Mouse (Mus musculus) limb, embryonic 14.5 days (tissue): ENCODE results near the gene Hsd3b1. TPM values are rescaled to one million over a fixed set of nuclear protein-coding genes. Genes with fewer than 3 reads are reported as not detected.

Source experiments
- ATAC-seq: fragments of 200-750 bp; cut with Nextera tagmentation; 2 replicates; pipeline ENCODE4 v1.8.0; 2017; ENCODE audit warnings: low read depth, moderate number of reproducible peaks, moderate TSS enrichment; ENCODE audit not compliant: low FRiP score
- DNase-seq: peaks from one replicate; pipeline ENCODE4 v3.0.0-alpha.2; 2015; ENCODE audit warnings: low spot score
- H3K27ac ChIP-seq: fragments of 300-500 bp; sonication (generic); replicated peaks from 2 replicates; pipeline ENCODE4 v1.5.1; 2014; ENCODE audit warnings: low read depth, mild to moderate bottlenecking, low read length, moderate library complexity, mixed read lengths
- H3K27me3 ChIP-seq: fragments of 300-500 bp; sonication (generic); 2 replicates; pipeline ENCODE4 v1.6.1; 2014; ENCODE audit warnings: low read length, mixed read lengths; ENCODE audit not compliant: control insufficient read depth, insufficient read depth
- H3K36me3 ChIP-seq: fragments of 300-500 bp; sonication (generic); 2 replicates; pipeline ENCODE4 v1.6.1; 2014; ENCODE audit warnings: mild to moderate bottlenecking, low read length, moderate library complexity, mixed read lengths; ENCODE audit not compliant: control insufficient read depth, insufficient read depth
- H3K4me1 ChIP-seq: fragments of 300-500 bp; sonication (generic); 2 replicates; pipeline ENCODE4 v1.6.1; 2014; ENCODE audit warnings: antibody characterized with exemption, low read length, mixed read lengths; ENCODE audit not compliant: control insufficient read depth, insufficient read depth
- H3K4me2 ChIP-seq: fragments of 300-500 bp; sonication (generic); replicated peaks from 2 replicates; pipeline ENCODE4 v1.6.1; 2014; ENCODE audit warnings: low read depth, mild to moderate bottlenecking, low read length, moderate library complexity; ENCODE audit not compliant: severe bottlenecking
- H3K4me3 ChIP-seq: fragments of 300-500 bp; sonication (generic); replicated peaks from 2 replicates; pipeline ENCODE4 v1.5.1; 2014; ENCODE audit warnings: low read length
- H3K9ac ChIP-seq: fragments of 300-500 bp; sonication (generic); 2 replicates; pipeline ENCODE4 v1.6.1; 2014; ENCODE audit warnings: mild to moderate bottlenecking, low read depth, low read length, moderate library complexity; ENCODE audit not compliant: severe bottlenecking
- H3K9me3 ChIP-seq: fragments of 300-500 bp; sonication (generic); 2 replicates; pipeline ENCODE4 v1.6.1; 2016; ENCODE audit warnings: low read length; ENCODE audit not compliant: control insufficient read depth
- POLR2A ChIP-seq: fragments of 200-500 bp; IDR thresholded peaks from 2 replicates; pipeline ENCODE4 v1.8.0; 2012; ENCODE audit warnings: inconsistent platforms, mild to moderate bottlenecking, moderate library complexity, borderline replicate concordance; ENCODE audit not compliant: insufficient read depth, insufficient read length; ENCODE audit errors: extremely low read depth
- WGBS: fragments of 180-500 bp; shearing (Covaris S2); extraction: QIAGEN DNeasy Blood & Tissue Kit; methylation state at CpG from one replicate; pipeline ENCODE4 v1.1.7; 2014; 5-methylcytosine and 5-hydroxymethylcytosine counted together
- polyA plus RNA-seq, 2 experiments: library from polyadenylated mRNA; depleted of rRNA in 1 of 2; stranded (reverse) in 1 of 2; unstranded in 1 of 2; fragments of >200 nt; fragmentation: Nextera tagmentation in 1 of 2; extraction: Ambion mirVana in 1 of 2; gene quantifications; 2 replicates each; pipeline versions ENCODE4 v1.2.1 to v1.2.3; 2012 to 2014

The Hsd3b1 gene
- 0.04 and 0.12 TPM in 2 replicates for polyA plus RNA-seq (2012; rRNA removed)
- not detected in 2 replicates for polyA plus RNA-seq (2014; fragmentation: Nextera tagmentation; extraction: Ambion mirVana)

DNA sequence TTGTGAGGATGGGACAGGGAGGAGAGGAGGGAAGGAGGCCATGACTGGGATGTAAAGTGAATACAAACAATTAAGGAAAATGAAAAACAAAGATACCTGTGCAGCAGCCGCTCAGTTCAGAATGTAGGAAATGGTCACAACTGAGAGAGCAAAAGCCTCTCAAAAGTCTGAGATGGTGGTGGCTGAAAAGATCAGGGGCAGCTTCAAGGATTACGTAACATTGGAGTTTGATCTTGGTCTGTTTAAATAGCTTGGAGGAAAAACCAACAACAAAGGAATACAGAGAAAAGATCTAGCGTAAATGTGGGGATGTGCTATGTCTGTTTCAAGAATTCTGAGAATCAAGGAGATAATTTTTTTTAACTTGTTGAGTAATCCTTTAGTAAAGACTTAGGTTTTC lies at the start of gene Hsd3b1:
TSS of gene Hsd3b1 (minus strand) at position 219 of the 400 bp plus-strand sequence.
- ATAC-seq (no peak), DNase-seq (no peak)
- no peak for TF ChIP-seq POLR2A
- WGBS, result 86% methylated on average over 3 of the region's 3 CpGs
- Histone ChIP-seq H3K9me3 (no peaks in the 10 kb centered on the region), H3K36me3 (no peaks in the 10 kb centered on the region), H3K27me3 (no peaks in the 10 kb centered on the region), H3K4me3 (no peak within 1 kb of the TSS), H3K9ac (no peak within 1 kb of the TSS), H3K4me2 (no peak within 1 kb of the TSS), H3K27ac (no peak within 1 kb of the TSS), H3K4me1 (no peaks in the 10 kb centered on the region)

DNA sequence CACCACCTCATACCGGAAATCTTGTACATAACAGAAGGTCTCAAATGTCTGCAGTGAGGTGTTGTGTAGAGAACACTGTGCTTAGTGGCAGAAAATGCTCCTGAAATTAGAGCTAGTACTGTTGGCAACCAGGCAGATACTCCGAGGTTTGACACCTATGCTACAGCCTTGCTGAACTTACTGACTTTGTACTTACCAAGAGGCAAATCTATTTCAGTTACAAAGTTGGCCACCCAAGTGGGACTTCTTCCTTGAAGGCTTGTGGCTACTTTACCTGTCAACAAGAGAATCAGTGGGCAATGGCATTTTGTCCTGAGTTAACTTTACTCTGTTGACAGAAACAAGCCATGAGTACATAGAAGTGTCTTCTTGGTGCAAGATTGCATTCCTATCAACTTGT lies 38.0 kb upstream of the Hsd3b1 start:
- no peak for TF ChIP-seq POLR2A
- no peaks in the 10 kb centered on the region for H3K9me3 ChIP-seq
- H3K36me3 ChIP-seq, result no peaks in the 10 kb centered on the region
- 94% methylated on average over 2 of the region's 2 CpGs for WGBS
- no peak overlapping the region for H3K4me3 ChIP-seq
- H3K27me3 ChIP-seq, result no peaks in the 10 kb centered on the region
- ATAC-seq, result no peak
- H3K9ac ChIP-seq, result no peak overlapping the region
- no peak overlapping the region for H3K4me2 ChIP-seq
- DNase-seq, result no peak
- no peak overlapping the region for H3K27ac ChIP-seq
- H3K4me1 ChIP-seq, result no peaks in the 10 kb centered on the region

DNA sequence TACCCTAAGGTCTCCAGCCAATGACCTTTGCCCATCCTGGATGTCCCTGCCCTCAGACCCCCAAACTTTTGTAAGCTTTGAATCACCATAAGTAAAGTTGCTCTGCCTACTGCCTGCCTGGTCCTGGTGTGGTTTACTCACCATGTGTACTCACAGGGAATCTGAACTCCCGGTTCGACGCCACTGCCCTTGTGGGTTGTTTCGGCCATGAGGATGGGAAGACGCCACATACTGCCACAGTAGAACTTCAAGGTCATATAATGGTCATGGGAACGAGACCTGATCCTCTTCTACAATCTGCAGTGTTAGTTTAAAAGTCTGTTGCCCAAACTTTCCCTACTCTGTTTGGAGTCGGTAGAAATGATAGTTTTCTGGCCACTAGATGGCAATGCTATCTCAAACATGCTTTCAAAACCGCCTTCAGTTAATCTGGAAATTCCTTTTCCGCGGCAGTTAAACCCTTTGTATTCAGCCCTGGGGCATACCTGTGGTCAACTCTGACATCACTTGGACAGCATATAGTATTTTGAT lies 35.5 kb upstream of the Hsd3b1 start:
- Histone ChIP-seq H3K27me3 (no peaks in the 10 kb centered on the region), H3K4me2 (no peak overlapping the region), H3K9ac (no peak overlapping the region), H3K4me3 (no peak overlapping the region), H3K36me3 (no peaks in the 10 kb centered on the region), H3K4me1 (no peaks in the 10 kb centered on the region), H3K9me3 (no peaks in the 10 kb centered on the region), H3K27ac (no peak overlapping the region)
- ATAC-seq (peak; percentile 50; the same call in 1 of the 2 replicates), DNase-seq (peak; percentile 72)
- 41% methylated on average over 10 of the region's 10 CpGs for WGBS
- no peak for TF ChIP-seq POLR2A

DNA sequence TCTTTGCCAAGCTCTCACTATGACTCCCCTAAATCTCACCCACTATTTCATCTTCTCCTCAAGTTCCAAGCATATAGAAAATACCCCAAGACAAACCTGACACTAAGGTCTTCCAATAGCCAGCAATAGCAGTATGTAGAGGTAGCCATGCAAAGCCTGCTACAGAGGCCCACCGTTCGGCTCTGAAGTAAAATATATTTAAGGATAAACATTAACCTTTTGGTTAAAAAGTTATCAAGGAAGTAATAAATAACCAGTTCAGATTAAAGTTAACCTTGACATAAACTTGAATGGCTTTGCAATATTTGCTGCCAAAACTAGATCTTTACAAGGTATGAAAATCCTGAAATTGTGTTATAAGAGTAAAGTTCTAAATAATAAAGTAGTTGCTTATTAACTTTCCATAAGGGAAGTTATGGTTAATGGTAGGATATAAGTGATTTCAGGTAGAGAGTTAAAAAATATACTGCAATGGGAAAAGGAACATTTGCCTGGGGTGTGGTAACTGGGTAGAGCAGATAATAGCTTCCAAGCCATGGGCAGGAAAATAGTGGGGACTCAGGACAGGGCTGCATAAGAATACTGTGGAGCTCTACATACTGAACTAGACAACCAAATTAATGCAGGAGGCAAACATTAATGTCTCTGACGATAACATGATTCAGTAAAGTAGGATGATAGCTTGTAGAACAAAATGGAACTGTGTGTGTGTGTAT lies 33.6 kb upstream of the Hsd3b1 start, which contains the start of gene Hao2:
TSS of gene Hao2 (minus strand) at position 183 of the 716 bp plus-strand sequence.
- H3K27ac ChIP-seq, result no peak within 1 kb of the TSS
- DNase-seq, result no peak

DNA sequence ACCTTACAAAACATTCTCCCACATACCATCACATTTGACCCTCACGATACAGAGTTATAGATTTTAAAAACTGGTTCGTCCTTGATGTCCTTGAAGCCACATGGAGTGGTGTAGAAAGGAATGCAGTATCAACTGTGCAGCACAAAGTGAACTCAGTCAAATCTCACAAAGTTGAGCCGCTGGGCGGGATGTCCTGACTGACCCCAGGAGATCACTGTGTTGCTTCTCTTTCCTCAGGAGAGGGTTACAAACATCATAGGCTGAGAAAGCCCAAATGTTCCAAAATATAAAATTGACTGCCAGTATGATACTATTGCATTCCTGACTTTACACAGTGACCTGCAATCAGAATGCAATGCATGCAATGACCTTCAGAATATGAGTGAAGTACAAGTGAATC lies 30.8 kb upstream of the Hsd3b1 start:
- Histone ChIP-seq H3K27ac (no peak overlapping the region), H3K36me3 (no peaks in the 10 kb centered on the region), H3K4me3 (no peak overlapping the region), H3K9me3 (no peaks in the 10 kb centered on the region), H3K4me1 (no peaks in the 10 kb centered on the region), H3K4me2 (no peak overlapping the region), H3K9ac (no peak overlapping the region), H3K27me3 (no peaks in the 10 kb centered on the region)
- 85% methylated on average over 4 of the region's 4 CpGs for WGBS
- ATAC-seq (no peak), DNase-seq (no peak)
- TF ChIP-seq POLR2A, result no peak

More for the DNA sequence above, 33.6 kb upstream of the Hsd3b1 start, which contains the start of gene Hao2:
- ATAC-seq, result no peak
- Histone ChIP-seq H3K27me3 (no peaks in the 10 kb centered on the region), H3K4me1 (no peaks in the 10 kb centered on the region), H3K9me3 (no peaks in the 10 kb centered on the region), H3K9ac (no peak within 1 kb of the TSS), H3K36me3 (no peaks in the 10 kb centered on the region), H3K4me3 (no peak within 1 kb of the TSS), H3K4me2 (no peak within 1 kb of the TSS)
- 79% methylated on average over 3 of the region's 3 CpGs for WGBS
- TF ChIP-seq POLR2A, result no peak
